Mouse (Mus musculus): ENCODE measurements around the gene Glipr1l1.
"Not testable (repeated sequence)": the region's sequence is repeated elsewhere in the genome, so short reads cannot be mapped to it uniquely, and the experiment has no call there.

GRCm38 (mm10) chr10:112060583-112060934 lies 570 bp downstream of the Glipr1l1 start:
- TF ChIP-seq POLR2A, CTCF (IDR thresholded peaks at IDR 0.05; ENCODE audit: insufficient read depth, low read depth, low read length): not testable (repeated sequence)

All from olfactory bulb, adult 2 months (tissue).